Mouse (Mus musculus): ENCODE measurements around the gene Ybx1.

The Ybx1 gene

GRCm38 (mm10) chr4:119266606-119267005, 27.8 kb downstream of the Ybx1 start:
- DNase-seq (ENCODE audit: low read depth) = no peak

- DNase-seq (ENCODE audit: low read depth) = no peak
These were observed 30.9 kb downstream of the Ybx1 start for GRCm38 (mm10) chr4:119263459-119263858.

GRCm38 (mm10) chr4:119262483-119262882, 31.9 kb downstream of the Ybx1 start:
- DNase-seq (ENCODE audit: low read depth) = no peak

- no peak for DNase-seq (ENCODE audit: low read depth)
These were observed 33.2 kb downstream of the Ybx1 start for GRCm38 (mm10) chr4:119261087-119261713.

- DNase-seq (ENCODE audit: low read depth) = no peak
These were observed 34.8 kb downstream of the Ybx1 start for GRCm38 (mm10) chr4:119259344-119260254.

- no peak for DNase-seq (ENCODE audit: low read depth)
These were observed 37.3 kb downstream of the Ybx1 start for GRCm38 (mm10) chr4:119257083-119257482.

- DNase-seq (ENCODE audit: low read depth) = no peak
These were observed 39.1 kb downstream of the Ybx1 start, which contains the start of gene Cldn19 for GRCm38 (mm10) chr4:119255351-119255750. TSS of gene Cldn19 (plus strand) at chr4:119255414.

- no peak for DNase-seq (ENCODE audit: low read depth)
These were observed 40.3 kb downstream of the Ybx1 start for GRCm38 (mm10) chr4:119254012-119254618.

- DNase-seq (ENCODE audit: low read depth) = no peak
These were observed 42.2 kb downstream of the Ybx1 start for GRCm38 (mm10) chr4:119252025-119252808.

GRCm38 (mm10) chr4:119248407-119248965, 45.9 kb downstream of the Ybx1 start:
- no peak for DNase-seq (ENCODE audit: low read depth)

GRCm38 (mm10) chr4:119247462-119248235, 46.8 kb downstream of the Ybx1 start:
- peak; percentile 69 for DNase-seq (ENCODE audit: low read depth)

GRCm38 (mm10) chr4:119246688-119247225, 47.6 kb downstream of the Ybx1 start:
- no peak for DNase-seq (ENCODE audit: low read depth)

GRCm38 (mm10) chr4:119245961-119246360, 48.4 kb downstream of the Ybx1 start:
- no peak for DNase-seq (ENCODE audit: low read depth)

GRCm38 (mm10) chr4:119245556-119245955, 48.8 kb downstream of the Ybx1 start:
- DNase-seq (ENCODE audit: low read depth) = no peak

GRCm38 (mm10) chr4:119244468-119245240, 49.8 kb downstream of the Ybx1 start:
- DNase-seq (ENCODE audit: low read depth) = no peak

GRCm38 (mm10) chr4:119242571-119242970, 51.8 kb downstream of the Ybx1 start:
- DNase-seq (ENCODE audit: low read depth) = no peak

GRCm38 (mm10) chr4:119241664-119242063, 52.7 kb downstream of the Ybx1 start:
- DNase-seq (ENCODE audit: low read depth) = no peak

- DNase-seq (ENCODE audit: low read depth) = peak; percentile 88
These were observed 55.2 kb downstream of the Ybx1 start for GRCm38 (mm10) chr4:119239181-119239682.

- no peak for DNase-seq (ENCODE audit: low read depth)
These were observed 55.7 kb downstream of the Ybx1 start for GRCm38 (mm10) chr4:119238661-119239060.

- DNase-seq (ENCODE audit: low read depth) = peak; percentile 12
These were observed 60.1 kb downstream of the Ybx1 start for GRCm38 (mm10) chr4:119234348-119234747.

All from induced T-regulatory cell, adult 2 months (primary cell).